Mouse (Mus musculus): ENCODE measurements around the gene Esyt2. TPM values are rescaled to one million over a fixed set of nuclear protein-coding genes. Genes with fewer than 3 reads are reported as not detected.

Esyt2 gene
- polyA plus RNA-seq, 1 experiment: 28.8 TPM

DNA sequence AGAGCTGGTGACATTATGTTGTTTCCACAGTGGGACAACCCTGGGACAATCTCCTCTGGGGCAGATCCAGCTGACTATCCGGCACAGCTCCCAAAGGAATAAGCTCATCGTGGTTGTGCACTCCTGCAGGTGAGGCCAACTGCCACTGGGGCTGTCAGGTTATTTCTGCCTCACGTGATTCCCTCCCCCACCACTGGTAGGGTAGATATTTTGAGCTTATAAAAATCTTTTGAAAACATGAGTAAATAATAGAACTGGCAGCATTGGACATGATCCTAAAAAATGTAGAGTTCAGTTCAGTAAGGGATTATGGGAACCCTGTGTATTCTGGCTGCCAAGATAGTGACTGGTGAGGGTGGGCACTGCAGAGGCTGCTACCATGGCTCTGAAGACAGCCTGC, 85.9 kb downstream of the Esyt2 start:
- H3K4me1 ChIP-seq (ENCODE audit: control insufficient read depth, insufficient read depth, insufficient read length, low read length): no peaks in the 10 kb centered on the region
- H3K27ac ChIP-seq (replicated peaks; ENCODE audit: low read depth, low read length): no peak overlapping the region

DNA sequence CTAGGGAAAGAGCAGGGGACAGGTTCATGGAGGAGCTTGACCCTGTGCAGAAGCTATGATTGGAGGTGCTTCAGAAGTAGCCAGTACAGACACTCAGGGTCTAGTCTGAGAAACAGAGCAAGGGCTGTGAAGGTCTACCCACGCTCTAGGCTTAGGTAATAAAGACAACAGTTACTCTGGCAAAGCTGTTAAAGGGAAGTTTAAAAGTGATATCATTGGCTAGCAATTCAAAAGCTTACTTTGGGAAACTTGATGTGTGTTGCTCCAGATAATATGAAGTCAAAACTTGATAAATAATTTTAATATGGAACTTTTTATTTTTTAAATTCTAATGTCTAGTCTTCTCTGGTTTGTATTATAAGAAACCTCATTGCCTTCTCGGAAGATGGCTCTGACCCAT, 86.3 kb downstream of the Esyt2 start:
- H3K4me3 ChIP-seq (ENCODE audit: insufficient read depth, low read depth, low read length): no peak overlapping the region
- H3K4me1 ChIP-seq (ENCODE audit: control insufficient read depth, insufficient read depth, insufficient read length, low read length): no peaks in the 10 kb centered on the region
- H3K27ac ChIP-seq (replicated peaks; ENCODE audit: low read depth, low read length): no peak overlapping the region

More for the DNA sequence above, 85.9 kb downstream of the Esyt2 start:
- H3K4me3 ChIP-seq (ENCODE audit: insufficient read depth, low read depth, low read length): no peak overlapping the region

- no peaks in the 10 kb centered on the region for H3K4me1 ChIP-seq (ENCODE audit: control insufficient read depth, insufficient read depth, insufficient read length, low read length)
- no peak overlapping the region for H3K4me3 ChIP-seq (ENCODE audit: insufficient read depth, low read depth, low read length)
- no peak overlapping the region for H3K27ac ChIP-seq (replicated peaks; ENCODE audit: low read depth, low read length)
These were observed 87.9 kb downstream of the Esyt2 start for GRCm38 (mm10) chr12:116368857-116369256.

DNA sequence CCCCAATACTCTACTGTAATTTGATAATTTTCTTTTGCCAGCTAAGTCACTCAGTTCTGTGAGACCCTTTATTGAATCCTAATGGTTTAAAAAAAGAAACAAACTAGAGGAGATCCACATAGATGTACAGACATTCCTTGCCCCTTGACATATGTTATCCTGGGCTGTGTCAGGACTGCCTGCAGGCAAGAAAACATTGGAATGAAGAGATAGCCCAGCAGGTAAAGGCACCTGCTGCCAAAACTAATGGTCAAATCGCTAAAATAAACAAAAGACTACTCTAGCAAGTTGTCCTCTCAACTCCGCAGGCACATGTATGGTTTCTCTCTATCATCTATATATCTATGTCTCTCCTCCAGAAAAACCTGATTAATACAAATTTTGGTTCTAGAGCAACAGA, 102.1 kb downstream of the Esyt2 start:
- Histone ChIP-seq H3K4me1 (ENCODE audit: control insufficient read depth, insufficient read depth, insufficient read length, low read length) (no peaks in the 10 kb centered on the region), H3K4me3 (ENCODE audit: insufficient read depth, low read depth, low read length) (no peak overlapping the region), H3K27ac (replicated peaks; ENCODE audit: low read depth, low read length) (no peak overlapping the region)

- no peak overlapping the region for H3K27ac ChIP-seq (replicated peaks; ENCODE audit: low read depth, low read length)
- no peaks in the 10 kb centered on the region for H3K4me1 ChIP-seq (ENCODE audit: control insufficient read depth, insufficient read depth, insufficient read length, low read length)
- H3K4me3 ChIP-seq (ENCODE audit: insufficient read depth, low read depth, low read length): no peak overlapping the region
These were observed 103.0 kb downstream of the Esyt2 start for GRCm38 (mm10) chr12:116383995-116384394.

- Histone ChIP-seq H3K4me1 (ENCODE audit: control insufficient read depth, insufficient read depth, insufficient read length, low read length) (no peaks in the 10 kb centered on the region), H3K4me3 (ENCODE audit: insufficient read depth, low read depth, low read length) (no peak overlapping the region), H3K27ac (replicated peaks; ENCODE audit: low read depth, low read length) (no peak overlapping the region)
These were observed 105.8 kb downstream of the Esyt2 start for GRCm38 (mm10) chr12:116386802-116387201.

GRCm38 (mm10) chr12:116389868-116390267, 108.9 kb downstream of the Esyt2 start:
- Histone ChIP-seq H3K4me1 (ENCODE audit: control insufficient read depth, insufficient read depth, insufficient read length, low read length) (no peaks in the 10 kb centered on the region), H3K4me3 (ENCODE audit: insufficient read depth, low read depth, low read length) (no peak overlapping the region), H3K27ac (replicated peaks; ENCODE audit: low read depth, low read length) (no peak overlapping the region)

DNA sequence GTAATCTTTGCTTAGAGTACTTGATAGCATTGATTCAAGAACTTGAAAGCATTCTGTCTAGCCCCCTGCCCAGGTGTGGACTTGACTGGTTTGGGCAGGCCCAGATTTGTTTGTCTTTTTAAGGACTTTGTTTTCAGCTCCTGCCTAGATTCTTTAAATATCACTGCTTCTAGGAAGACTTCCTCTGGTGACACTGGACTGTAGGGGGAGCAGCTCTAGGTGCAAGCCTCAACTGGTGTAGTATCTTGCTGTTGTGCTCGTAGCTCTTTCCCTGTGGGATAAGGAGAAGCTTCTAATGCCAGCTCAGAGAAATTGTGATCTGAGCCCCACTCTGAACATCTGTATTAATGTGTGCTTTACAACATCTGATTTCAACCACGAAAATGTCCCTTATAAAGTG, 113.3 kb downstream of the Esyt2 start:
- no peak overlapping the region for H3K4me3 ChIP-seq (ENCODE audit: insufficient read depth, low read depth, low read length)

GRCm38 (mm10) chr12:116395312-116395711, 114.3 kb downstream of the Esyt2 start:
- H3K4me1 ChIP-seq (ENCODE audit: control insufficient read depth, insufficient read depth, insufficient read length, low read length): no peaks in the 10 kb centered on the region
- no peak overlapping the region for H3K27ac ChIP-seq (replicated peaks; ENCODE audit: low read depth, low read length)

More for the DNA sequence above, 113.3 kb downstream of the Esyt2 start:
- Histone ChIP-seq H3K4me1 (ENCODE audit: control insufficient read depth, insufficient read depth, insufficient read length, low read length) (no peaks in the 10 kb centered on the region), H3K27ac (replicated peaks; ENCODE audit: low read depth, low read length) (no peak overlapping the region)

GRCm38 (mm10) chr12:116396072-116396695, 115.2 kb downstream of the Esyt2 start:
- no peaks in the 10 kb centered on the region for H3K4me1 ChIP-seq (ENCODE audit: control insufficient read depth, insufficient read depth, insufficient read length, low read length)
- no peak overlapping the region for H3K4me3 ChIP-seq (ENCODE audit: insufficient read depth, low read depth, low read length)
- no peak overlapping the region for H3K27ac ChIP-seq (replicated peaks; ENCODE audit: low read depth, low read length)

More at GRCm38 (mm10) chr12:116395312-116395711, 114.3 kb downstream of the Esyt2 start:
- H3K4me3 ChIP-seq (ENCODE audit: insufficient read depth, low read depth, low read length): no peak overlapping the region

DNA sequence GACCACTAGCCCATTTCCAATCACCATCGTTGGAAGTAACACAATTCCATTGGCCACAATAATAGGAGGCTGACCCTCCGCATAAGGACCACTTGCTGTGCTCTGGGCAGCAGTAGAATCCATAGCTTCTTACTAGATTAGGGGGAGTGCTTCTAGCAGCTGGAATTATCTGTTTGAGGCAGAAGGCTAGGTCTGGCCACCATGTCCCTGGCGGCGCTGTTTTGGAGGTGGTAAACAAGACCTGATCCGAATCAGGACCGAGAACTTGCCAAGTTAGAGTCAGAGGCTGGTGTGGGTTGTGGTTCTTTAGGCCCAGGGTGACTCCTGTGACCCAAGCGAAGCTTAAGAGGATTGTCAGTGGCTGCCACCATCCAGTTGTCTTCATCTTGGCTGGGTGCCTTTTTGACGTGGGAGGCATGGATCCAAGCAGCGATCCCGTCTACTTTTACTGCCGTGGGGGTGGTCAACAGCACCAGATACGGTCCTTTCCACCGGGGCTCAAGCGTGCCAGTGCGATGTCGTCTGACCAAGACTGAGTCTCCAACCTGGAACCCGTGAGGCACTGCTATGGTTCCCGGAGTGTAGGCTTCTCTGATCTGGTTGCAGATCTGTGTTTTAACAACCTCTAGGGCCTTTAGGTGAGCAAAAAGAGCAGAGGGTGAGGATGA, 123.2 kb downstream of the Esyt2 start:
- Histone ChIP-seq H3K27ac (replicated peaks; ENCODE audit: low read depth, low read length) (no peak overlapping the region), H3K4me1 (ENCODE audit: control insufficient read depth, insufficient read depth, insufficient read length, low read length) (0 out of 2 replicates have a peak, but pooled peaks cover 3% of the 10 kb centered on the region), H3K4me3 (ENCODE audit: insufficient read depth, low read depth, low read length) (peak overlapping the region; percentile 73; the same call in 1 of the 2 replicates)

DNA sequence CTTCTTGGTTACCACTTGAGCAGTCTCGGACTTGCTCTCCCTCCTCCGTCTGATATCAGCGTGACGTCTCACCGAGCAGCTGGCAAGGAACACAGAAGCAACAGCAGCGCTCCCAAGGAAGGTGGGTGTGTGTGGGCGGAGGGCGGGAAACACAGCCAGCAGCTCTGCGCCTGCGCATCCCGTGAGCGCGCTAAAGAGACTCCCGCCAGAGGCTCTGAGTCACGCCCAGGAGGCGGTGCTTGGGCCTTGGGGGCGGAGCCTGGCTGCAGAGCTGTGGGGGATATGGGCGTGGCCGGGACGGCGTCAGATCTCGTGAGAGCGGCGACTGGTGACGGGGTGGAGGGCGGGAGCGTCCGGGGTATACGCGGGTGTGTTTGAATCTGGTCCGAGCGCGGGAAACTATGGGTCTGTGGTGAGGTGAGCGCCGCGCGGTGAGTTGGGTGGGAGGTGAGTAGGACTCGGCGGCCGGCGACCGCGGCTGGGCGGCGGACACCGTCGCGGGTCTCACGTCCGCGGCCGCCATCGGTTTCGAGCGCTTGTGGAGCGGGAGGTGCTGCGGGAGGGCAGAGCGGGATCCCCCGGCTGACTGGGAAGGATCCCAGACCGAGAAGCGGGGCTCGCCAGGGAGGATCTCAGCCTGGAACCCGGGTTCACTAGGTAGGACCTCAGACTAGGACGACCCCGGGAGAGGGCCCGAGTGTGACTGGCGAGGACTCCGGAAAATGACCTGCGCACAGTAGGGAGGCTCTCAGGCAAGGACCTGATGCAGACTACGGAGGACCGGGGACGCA, 124.2 kb downstream of the Esyt2 start, which contains the start of gene Ncapg2:
TSS of gene Ncapg2 (plus strand) at position 358 of the 791 bp plus-strand sequence.
- Histone ChIP-seq H3K27ac (replicated peaks; ENCODE audit: low read depth, low read length) (no peak within 1 kb of the TSS), H3K4me3 (ENCODE audit: insufficient read depth, low read depth, low read length) (peak within 1 kb of the TSS; percentile 73), H3K4me1 (ENCODE audit: control insufficient read depth, insufficient read depth, insufficient read length, low read length) (0 out of 2 replicates have a peak, but pooled peaks cover 3% of the 10 kb centered on the region)

GRCm38 (mm10) chr12:116405836-116406155, 124.8 kb downstream of the Esyt2 start:
- Histone ChIP-seq H3K4me3 (ENCODE audit: insufficient read depth, low read depth, low read length) (peak overlapping the region; percentile 73), H3K4me1 (ENCODE audit: control insufficient read depth, insufficient read depth, insufficient read length, low read length) (0 out of 2 replicates have a peak, but pooled peaks cover 3% of the 10 kb centered on the region), H3K27ac (replicated peaks; ENCODE audit: low read depth, low read length) (no peak overlapping the region)

- H3K4me3 ChIP-seq (ENCODE audit: insufficient read depth, low read depth, low read length): no peak overlapping the region
- no peak overlapping the region for H3K27ac ChIP-seq (replicated peaks; ENCODE audit: low read depth, low read length)
- 0 out of 2 replicates have a peak, but pooled peaks cover 3% of the 10 kb centered on the region for H3K4me1 ChIP-seq (ENCODE audit: control insufficient read depth, insufficient read depth, insufficient read length, low read length)
These were observed 126.9 kb downstream of the Esyt2 start for GRCm38 (mm10) chr12:116407883-116408282.

GRCm38 (mm10) chr12:116414941-116415340, 133.9 kb downstream of the Esyt2 start:
- H3K4me3 ChIP-seq (ENCODE audit: insufficient read depth, low read depth, low read length): no peak overlapping the region
- no peak overlapping the region for H3K27ac ChIP-seq (replicated peaks; ENCODE audit: low read depth, low read length)
- H3K4me1 ChIP-seq (ENCODE audit: control insufficient read depth, insufficient read depth, insufficient read length, low read length): no peaks in the 10 kb centered on the region

All from brown adipose tissue, adult 24 weeks (tissue).